Mouse (Mus musculus) urinary bladder, postnatal 0 days (tissue): ENCODE data around the gene Gm10142. TPM values are rescaled to one million over a fixed set of nuclear protein-coding genes. Genes with fewer than 3 reads are reported as not detected.

Source experiments
- polyA plus RNA-seq: library from polyadenylated mRNA; unstranded; fragments of >200 nt; fragmentation: Nextera tagmentation; extraction: Ambion mirVana; gene quantifications from 2 replicates; pipeline ENCODE4 v1.2.1, GENCODE M21; 2015

Gm10142 gene
- polyA plus RNA-seq, result not detected in 2 replicates

DNA sequence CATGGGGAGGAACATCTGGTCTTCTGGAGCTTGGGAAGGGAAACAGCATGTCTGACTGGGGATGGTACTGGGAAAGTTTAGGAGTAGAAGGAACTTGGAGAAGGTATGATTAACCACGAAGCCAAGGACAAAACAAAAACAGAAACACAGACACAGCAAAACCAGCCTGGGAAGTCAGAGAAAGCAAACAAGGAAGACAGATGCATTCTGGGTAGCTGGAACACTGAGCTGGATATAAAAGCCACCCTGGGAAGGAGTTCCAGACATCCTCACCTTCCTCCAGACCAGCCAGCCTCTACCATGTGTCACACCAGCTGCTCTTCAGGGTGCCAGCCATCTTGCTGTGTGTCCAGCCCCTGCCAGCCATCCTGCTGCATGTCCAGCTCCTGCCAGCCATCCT lies at the start of gene Gm10142:
Gene Gm10142, plus strand, starts transcription at position 301 of the 400 bp plus-strand sequence.

GRCm38 (mm10) chr10:77685895-77686664 lies 29.5 kb upstream of the Gm10142 start, which contains the start of gene Tspear:
Tspear (plus strand) TSS chr10:77686569.

DNA sequence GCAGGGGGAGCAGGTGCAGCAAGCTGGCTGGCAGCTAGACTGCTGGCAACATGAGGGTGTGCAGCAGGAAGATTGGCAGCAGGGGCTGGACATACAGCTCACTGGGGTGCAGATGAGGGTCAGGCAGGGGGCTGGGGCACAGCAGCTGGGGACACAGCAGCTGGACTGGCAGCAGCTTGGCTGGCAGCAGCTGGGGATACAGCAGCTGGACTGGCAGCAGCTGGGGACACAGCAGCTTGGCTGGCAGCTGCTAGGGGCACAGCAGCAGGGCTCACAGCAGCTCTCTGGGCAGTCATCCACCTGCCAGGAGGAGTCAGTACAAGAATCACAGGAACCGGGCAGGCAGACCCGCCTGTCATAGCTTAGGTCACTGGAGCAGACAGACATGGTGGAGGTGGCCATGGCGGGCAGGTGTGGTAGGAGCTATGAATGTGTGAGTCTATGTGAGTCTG lies 25.2 kb upstream of the Gm10142 start, which contains the start of gene Gm19402:
Gene Gm19402, minus strand, starts transcription at position 402 of the 452 bp plus-strand sequence.

DNA sequence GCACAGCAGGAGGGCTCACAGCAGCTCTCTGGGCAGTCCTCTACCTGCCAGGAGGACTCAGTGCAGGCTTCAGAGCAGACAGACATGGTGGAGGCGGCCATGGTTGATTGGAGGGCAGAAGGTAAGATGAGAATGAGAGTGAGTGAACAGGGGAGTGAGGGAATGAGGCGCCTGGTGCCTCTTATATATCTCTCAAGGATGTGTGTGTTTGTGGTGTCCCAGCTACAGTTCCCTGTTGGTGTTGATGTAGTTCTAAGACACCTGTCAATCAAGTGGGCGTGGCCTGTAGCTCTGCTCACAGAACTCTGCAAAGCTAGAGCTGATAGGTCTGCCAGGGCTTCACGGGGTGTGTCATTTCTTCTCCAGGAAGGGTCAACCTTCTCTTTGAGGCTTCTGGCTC lies 18.5 kb upstream of the Gm10142 start, which contains the start of gene Gm9508:
Gene Gm9508, minus strand, starts transcription at position 101 of the 400 bp plus-strand sequence.

GRCm38 (mm10) chr10:77706326-77706725 lies 9.3 kb upstream of the Gm10142 start, which contains the start of gene Gm10272:
Gm10272 (plus strand) TSS chr10:77706626.

DNA sequence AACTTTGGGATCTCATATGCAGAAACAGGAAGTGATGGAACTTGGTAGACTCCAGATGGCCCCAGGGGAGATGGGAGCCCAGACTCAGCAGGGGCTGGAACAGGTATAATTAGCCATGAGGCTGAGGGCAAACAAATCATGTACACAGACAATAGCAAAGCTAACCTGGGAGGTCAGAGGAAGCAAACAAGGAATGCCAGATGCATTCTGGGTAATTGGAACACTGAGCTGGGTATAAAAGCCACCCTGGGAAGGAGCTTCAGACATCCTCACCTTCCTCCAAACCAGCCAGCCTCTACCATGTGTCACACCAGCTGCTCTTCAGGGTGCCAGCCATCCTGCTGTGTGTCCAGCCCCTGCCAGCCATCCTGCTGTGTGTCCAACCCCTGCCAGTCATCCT lies 4.5 kb upstream of the Gm10142 start, which contains the start of gene Gm10024:
Gene Gm10024, plus strand, starts transcription at position 301 of the 400 bp plus-strand sequence.

DNA sequence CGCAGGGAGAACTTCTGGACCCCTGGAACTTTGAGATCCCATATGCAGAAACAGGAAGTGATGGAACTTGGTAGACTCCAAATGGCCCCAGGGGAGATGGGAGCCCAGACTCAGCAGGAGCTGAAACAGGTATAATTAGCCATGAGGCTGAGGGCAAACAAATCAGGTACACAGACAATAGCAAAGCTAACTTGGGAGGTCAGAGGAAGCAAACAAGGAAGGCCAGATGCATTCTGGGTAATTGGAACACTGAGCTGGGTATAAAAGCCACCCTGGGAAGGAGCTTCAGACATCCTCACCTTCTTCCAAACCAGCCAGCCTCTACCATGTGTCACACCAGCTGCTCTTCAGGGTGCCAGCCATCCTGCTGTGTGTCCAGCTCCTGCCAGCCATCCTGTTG lies 4.7 kb downstream of the Gm10142 start, which contains the start of gene Krtap12-1:
Gene Krtap12-1, plus strand, starts transcription at position 301 of the 400 bp plus-strand sequence.

GRCm38 (mm10) chr10:77726186-77726585 lies 10.6 kb downstream of the Gm10142 start, which contains the start of gene Gm10100:
Gm10100 (plus strand) TSS chr10:77726486.

DNA sequence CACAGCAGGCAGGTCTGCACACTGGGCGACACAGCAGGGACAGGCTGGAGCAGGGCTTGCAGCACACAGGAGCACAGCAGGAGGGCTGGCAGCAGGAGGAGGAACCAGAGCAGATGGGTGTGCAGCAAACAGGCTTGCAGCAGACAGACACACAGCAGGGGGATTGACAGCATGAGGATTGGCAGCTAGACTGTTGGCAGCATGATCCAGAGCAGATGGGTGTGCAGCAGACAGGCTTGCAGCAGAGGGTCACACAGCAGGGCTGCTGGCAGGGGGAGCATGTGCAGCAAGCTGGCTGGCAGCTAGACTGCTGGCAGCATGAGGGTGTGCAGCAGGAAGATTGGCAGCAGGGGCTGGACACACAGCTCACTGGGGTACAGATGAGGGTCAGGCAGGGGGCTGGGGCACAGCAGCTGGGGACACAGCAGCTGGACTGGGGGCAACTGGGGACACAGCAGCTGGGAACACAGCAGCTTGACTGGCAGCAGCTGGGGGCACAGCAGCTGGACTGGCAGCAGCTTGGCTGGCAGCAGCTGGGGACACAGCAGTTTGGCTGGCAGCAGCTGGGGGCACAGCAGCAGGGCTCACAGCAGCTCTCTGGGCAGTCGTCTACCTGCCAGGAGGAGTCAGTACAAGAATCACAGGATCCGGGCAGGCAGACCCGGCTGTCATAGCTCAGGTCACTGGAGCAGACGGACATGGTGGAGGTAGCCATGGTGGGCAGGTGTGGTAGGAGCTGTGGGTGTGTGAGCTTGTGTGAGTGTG lies 26.5 kb downstream of the Gm10142 start, which contains the start of gene Gm18596:
Gene Gm18596, minus strand, starts transcription at position 715 of the 765 bp plus-strand sequence.

DNA sequence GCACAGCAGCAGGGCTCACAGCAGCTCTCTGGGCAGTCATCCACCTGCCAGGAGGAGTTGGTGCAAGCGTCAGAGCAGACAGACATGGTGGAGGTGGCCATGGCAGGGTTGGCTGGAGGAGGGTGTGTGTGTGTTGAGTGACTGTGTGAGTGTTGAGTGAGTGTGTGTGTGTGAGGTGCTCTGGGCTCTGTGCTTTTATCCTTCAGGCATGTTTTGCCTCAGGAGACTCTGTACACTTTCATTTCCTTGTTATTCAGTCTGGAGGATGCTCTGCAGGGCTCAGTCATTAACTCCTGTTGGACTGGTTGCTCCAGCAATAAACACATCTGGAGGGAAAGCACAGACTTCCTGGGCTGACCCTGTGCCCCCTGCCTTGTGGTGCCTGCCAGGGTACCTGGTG lies 35.6 kb downstream of the Gm10142 start, which contains the start of gene Gm9736:
Gene Gm9736, minus strand, starts transcription at position 101 of the 400 bp plus-strand sequence.

GRCm38 (mm10) chr10:77759582-77759981 lies 44.0 kb downstream of the Gm10142 start, which contains the start of gene Gm3233:
Gm3233 (minus strand) TSS chr10:77759682.

Other genes starting within 250 kb of the Gm10142 start
- gene Fam207a, start 200.0 kb upstream of the Gm10142 start, polyA plus RNA-seq, result 27.7 and 28.7 TPM in 2 replicates
- gene Itgb2, start 185.6 kb upstream of the Gm10142 start, polyA plus RNA-seq, result 5.6 and 37.0 TPM in 2 replicates
- gene Pttg1ip, start 134.1 kb upstream of the Gm10142 start, polyA plus RNA-seq, result 150 and 154 TPM in 2 replicates
- 184 and 190 TPM in 2 replicates for gene Sumo3, start 109.7 kb upstream of the Gm10142 start, polyA plus RNA-seq
- 5.7 and 21.3 TPM in 2 replicates for gene Gm49325, start 109.6 kb upstream of the Gm10142 start, polyA plus RNA-seq
- gene Ube2g2, start 93.5 kb upstream of the Gm10142 start, polyA plus RNA-seq, result 59.0 and 62.6 TPM in 2 replicates
- gene Tspear, start 29.2 kb upstream of the Gm10142 start, polyA plus RNA-seq, result 0.39 and 0.67 TPM in 2 replicates
- not detected in 2 replicates for gene Gm19402, start 25.1 kb upstream of the Gm10142 start, polyA plus RNA-seq
- gene Gm9508, start 18.6 kb upstream of the Gm10142 start, polyA plus RNA-seq, result not detected in 2 replicates
- not detected in 2 replicates for gene Gm10272, start 9.2 kb upstream of the Gm10142 start, polyA plus RNA-seq
- gene Gm10024, start 4.3 kb upstream of the Gm10142 start, polyA plus RNA-seq, result not detected in 2 replicates
- not detected in 2 replicates for gene Krtap12-1, start 4.8 kb downstream of the Gm10142 start, polyA plus RNA-seq
- gene Gm10100, start 10.7 kb downstream of the Gm10142 start, polyA plus RNA-seq, result not detected in 2 replicates
- gene Gm18596, start 26.8 kb downstream of the Gm10142 start, polyA plus RNA-seq, result not detected in 2 replicates
- not detected in 2 replicates for gene Gm9736, start 35.5 kb downstream of the Gm10142 start, polyA plus RNA-seq
- not detected in 2 replicates for gene Gm3233, start 43.9 kb downstream of the Gm10142 start, polyA plus RNA-seq
- not detected in 2 replicates for gene Gm3238, start 55.5 kb downstream of the Gm10142 start, polyA plus RNA-seq
- gene Gm7138, start 61.1 kb downstream of the Gm10142 start, polyA plus RNA-seq, result not detected in 2 replicates
- gene Gm3250, start 66.7 kb downstream of the Gm10142 start, polyA plus RNA-seq, result not detected in 2 replicates
- not detected in 2 replicates for gene Gm7137, start 72.4 kb downstream of the Gm10142 start, polyA plus RNA-seq
- not detected in 2 replicates for gene Gm9639, start 79.3 kb downstream of the Gm10142 start, polyA plus RNA-seq
- gene Gm19668, start 83.3 kb downstream of the Gm10142 start, polyA plus RNA-seq, result not detected in 2 replicates
- gene Gm9507, start 96.0 kb downstream of the Gm10142 start, polyA plus RNA-seq, result not detected in 2 replicates
- gene Gm2696, start 98.9 kb downstream of the Gm10142 start, polyA plus RNA-seq, result not detected in 2 replicates
- not detected in 2 replicates for gene Krtap10-4, start 111.3 kb downstream of the Gm10142 start, polyA plus RNA-seq
- gene Krtap10-10, start 120.1 kb downstream of the Gm10142 start, polyA plus RNA-seq, result not detected in 2 replicates
- gene Gm36176, start 131.0 kb downstream of the Gm10142 start, polyA plus RNA-seq, result not detected in 2 replicates
- not detected in 2 replicates for gene Gm10318, start 137.1 kb downstream of the Gm10142 start, polyA plus RNA-seq
- not detected in 2 replicates for gene Gm3285, start 146.2 kb downstream of the Gm10142 start, polyA plus RNA-seq
- gene Lrrc3, start 186.7 kb downstream of the Gm10142 start, polyA plus RNA-seq, result 7.1 and 7.6 TPM in 2 replicates